Mouse (Mus musculus): ENCODE measurements around the gene Nhlh2. TPM values are rescaled to one million over a fixed set of nuclear protein-coding genes. Genes with fewer than 3 reads are reported as not detected.

The Nhlh2 gene
- polyA plus RNA-seq, 1 experiment from 2014 or later = not detected

- H3K27ac ChIP-seq = no peak overlapping the region
- 91% methylated on average over 14 of the region's 14 CpGs for WGBS (ENCODE audit: missing documents)
- H3K79me2 ChIP-seq (ENCODE audit: inconsistent target) = no peaks in the 10 kb centered on the region
- H3K36me3 ChIP-seq (ENCODE audit: inconsistent target) = no peaks in the 10 kb centered on the region
- H3K4me3 ChIP-seq (ENCODE audit: inconsistent target) = no peak overlapping the region
Measured at GRCm38 (mm10) chr3:102049207-102050104, 39.6 kb downstream of the Nhlh2 start.

- no peaks in the 10 kb centered on the region for H3K79me2 ChIP-seq (ENCODE audit: inconsistent target)
- WGBS (ENCODE audit: missing documents) = 80% methylated on average over 3 of the region's 3 CpGs
- no peak overlapping the region for H3K27ac ChIP-seq
- no peak overlapping the region for H3K4me3 ChIP-seq (ENCODE audit: inconsistent target)
- H3K36me3 ChIP-seq (ENCODE audit: inconsistent target) = no peaks in the 10 kb centered on the region
Measured at GRCm38 (mm10) chr3:102052036-102052435, 42.2 kb downstream of the Nhlh2 start.

- H3K36me3 ChIP-seq (ENCODE audit: inconsistent target) = no peaks in the 10 kb centered on the region
- H3K4me3 ChIP-seq (ENCODE audit: inconsistent target) = no peak overlapping the region
- WGBS (ENCODE audit: missing documents) = 83% methylated on average over 8 of the region's 8 CpGs
- H3K79me2 ChIP-seq (ENCODE audit: inconsistent target) = no peaks in the 10 kb centered on the region
- H3K27ac ChIP-seq = no peak overlapping the region
Measured at GRCm38 (mm10) chr3:102053293-102053692, 43.4 kb downstream of the Nhlh2 start.

GRCm38 (mm10) chr3:102055878-102056277, 46.0 kb downstream of the Nhlh2 start:
- WGBS (ENCODE audit: missing documents) = 90% methylated on average over 4 of the region's 4 CpGs
- no peak overlapping the region for H3K27ac ChIP-seq
- no peaks in the 10 kb centered on the region for H3K79me2 ChIP-seq (ENCODE audit: inconsistent target)
- H3K4me3 ChIP-seq (ENCODE audit: inconsistent target) = no peak overlapping the region
- no peaks in the 10 kb centered on the region for H3K36me3 ChIP-seq (ENCODE audit: inconsistent target)

- Histone ChIP-seq H3K79me2 (ENCODE audit: inconsistent target) (no peaks in the 10 kb centered on the region), H3K36me3 (ENCODE audit: inconsistent target) (no peaks in the 10 kb centered on the region), H3K27ac (no peak overlapping the region), H3K4me3 (ENCODE audit: inconsistent target) (no peak overlapping the region)
- 73% methylated on average over 6 of the region's 6 CpGs for WGBS (ENCODE audit: missing documents)
Measured at GRCm38 (mm10) chr3:102060065-102060464, 50.2 kb downstream of the Nhlh2 start.

- H3K4me3 ChIP-seq (ENCODE audit: inconsistent target) = no peak overlapping the region
- 48% methylated on average over 14 of the region's 14 CpGs for WGBS (ENCODE audit: missing documents)
- no peaks in the 10 kb centered on the region for H3K79me2 ChIP-seq (ENCODE audit: inconsistent target)
- no peaks in the 10 kb centered on the region for H3K36me3 ChIP-seq (ENCODE audit: inconsistent target)
- no peak overlapping the region for H3K27ac ChIP-seq
Measured at GRCm38 (mm10) chr3:102061923-102062670, 52.2 kb downstream of the Nhlh2 start.

- Histone ChIP-seq H3K4me3 (ENCODE audit: inconsistent target) (no peak overlapping the region), H3K27ac (no peak overlapping the region), H3K79me2 (ENCODE audit: inconsistent target) (no peaks in the 10 kb centered on the region), H3K36me3 (ENCODE audit: inconsistent target) (no peaks in the 10 kb centered on the region)
- WGBS (ENCODE audit: missing documents) = 79% methylated on average over 8 of the region's 8 CpGs
Measured at GRCm38 (mm10) chr3:102062671-102063010, 52.8 kb downstream of the Nhlh2 start.

GRCm38 (mm10) chr3:102063273-102064120, 53.6 kb downstream of the Nhlh2 start:
- H3K79me2 ChIP-seq (ENCODE audit: inconsistent target) = no peaks in the 10 kb centered on the region
- H3K36me3 ChIP-seq (ENCODE audit: inconsistent target) = no peaks in the 10 kb centered on the region
- no peak overlapping the region for H3K4me3 ChIP-seq (ENCODE audit: inconsistent target)
- H3K27ac ChIP-seq = no peak overlapping the region
- 92% methylated on average over 10 of the region's 10 CpGs for WGBS (ENCODE audit: missing documents)

- WGBS (ENCODE audit: missing documents) = 70% methylated on average over 6 of the region's 6 CpGs
- no peak overlapping the region for H3K27ac ChIP-seq
- H3K36me3 ChIP-seq (ENCODE audit: inconsistent target) = no peaks in the 10 kb centered on the region
- no peaks in the 10 kb centered on the region for H3K79me2 ChIP-seq (ENCODE audit: inconsistent target)
- no peak overlapping the region for H3K4me3 ChIP-seq (ENCODE audit: inconsistent target)
Measured at GRCm38 (mm10) chr3:102064566-102064965, 54.7 kb downstream of the Nhlh2 start.

Other genes starting within 250 kb of the Nhlh2 start
- 0.11 to 0.26 TPM (median 0.14 TPM) in 3 replicates for gene Mab21l3, start 161.1 kb upstream of the Nhlh2 start, polyA plus RNA-seq (2018)
- 0.74 to 2.5 TPM (median 1.8 TPM) in 3 replicates for gene Slc22a15, start 85.6 kb upstream of the Nhlh2 start, polyA plus RNA-seq (2018)
- not detected in 3 replicates for gene Casq2, start 76.3 kb downstream of the Nhlh2 start, polyA plus RNA-seq (2018)
- gene Vangl1, start 194.6 kb downstream of the Nhlh2 start, polyA plus RNA-seq (2018) = 0.09 to 1.6 TPM (median 0.65 TPM) in 3 replicates